Mouse (Mus musculus) stomach, embryonic 15.5 days (tissue): ENCODE measurements around the gene Vwa8. TPM values are rescaled to one million over a fixed set of nuclear protein-coding genes. Genes with fewer than 3 reads are reported as not detected.

Experiments
- ATAC-seq: fragments of 200-750 bp; cut with Nextera tagmentation; 2 replicates; pipeline ENCODE4 v1.8.0; 2017; ENCODE audit warnings: low read depth, moderate number of reproducible peaks, moderate TSS enrichment; ENCODE audit not compliant: insufficient read depth, low FRiP score
- H3K27ac ChIP-seq: fragments of 300-500 bp; sonication (generic); 2 replicates; pipeline ENCODE4 v1.5.1; 2015; ENCODE audit warnings: mild to moderate bottlenecking, inconsistent platforms
- H3K27me3 ChIP-seq: fragments of 300-500 bp; sonication (generic); replicated peaks from 2 replicates; pipeline ENCODE4 v1.6.1; 2015; ENCODE audit warnings: inconsistent platforms
- H3K36me3 ChIP-seq: fragments of 300-500 bp; sonication (generic); 2 replicates; pipeline ENCODE4 v1.6.1; 2015; ENCODE audit warnings: inconsistent platforms
- H3K4me1 ChIP-seq: fragments of 300-500 bp; sonication (generic); 2 replicates; pipeline ENCODE4 v1.6.1; 2015; ENCODE audit warnings: inconsistent platforms
- H3K4me2 ChIP-seq: fragments of 300-500 bp; sonication (generic); 2 replicates; pipeline ENCODE4 v1.6.1; 2015; ENCODE audit warnings: mild to moderate bottlenecking, inconsistent platforms
- H3K4me3 ChIP-seq: fragments of 300-500 bp; sonication (generic); replicated peaks from 2 replicates; pipeline ENCODE4 v1.5.1; 2015; ENCODE audit warnings: inconsistent platforms
- H3K9ac ChIP-seq: fragments of 300-500 bp; sonication (generic); 2 replicates; pipeline ENCODE4 v1.6.1; 2015; ENCODE audit warnings: inconsistent platforms
- H3K9me3 ChIP-seq: fragments of 300-500 bp; sonication (generic); 2 replicates; pipeline ENCODE4 v1.6.1; 2016; ENCODE audit warnings: inconsistent platforms
- WGBS: fragments of 180-500 bp; shearing (Covaris S2); methylation state at CpG from one replicate; pipeline ENCODE4 v1.1.7; 2015; 5-methylcytosine and 5-hydroxymethylcytosine counted together
- polyA plus RNA-seq: library from polyadenylated mRNA; unstranded; fragments of >200 nt; fragmentation: Nextera tagmentation; extraction: Ambion mirVana; gene quantifications from 2 replicates; pipeline ENCODE4 v1.2.1, GENCODE M21; 2015

The Vwa8 gene
- polyA plus RNA-seq, 1 experiment from 2014 or later = 11.0 TPM

DNA sequence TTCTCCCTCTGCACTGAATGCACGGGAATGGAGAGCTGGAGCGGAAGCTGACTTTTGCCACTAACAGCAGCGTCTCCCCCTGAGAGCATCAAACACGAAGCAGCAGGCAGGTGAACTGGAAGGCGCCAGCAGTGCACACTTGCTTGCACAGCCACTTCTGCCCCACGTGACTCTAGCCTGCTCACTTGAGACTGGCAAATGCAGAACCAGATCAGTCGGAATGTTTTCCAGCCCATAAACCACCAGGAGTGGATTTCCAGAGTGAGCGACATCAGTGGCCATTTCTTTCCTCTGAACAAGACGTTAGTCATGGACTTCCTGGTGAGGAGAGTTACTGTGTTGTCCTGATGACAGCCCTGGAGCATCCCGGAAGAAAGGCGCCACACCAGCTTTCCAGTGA lies 200.7 kb downstream of the Vwa8 start:
- WGBS = 80% methylated on average over 11 of the region's 11 CpGs
- Histone ChIP-seq H3K9ac (no peak overlapping the region), H3K27ac (no peak overlapping the region), H3K4me3 (no peak overlapping the region), H3K9me3 (no peaks in the 10 kb centered on the region), H3K27me3 (no peaks in the 10 kb centered on the region), H3K36me3 (no peaks in the 10 kb centered on the region), H3K4me2 (no peak overlapping the region), H3K4me1 (no peaks in the 10 kb centered on the region)
- no peak for ATAC-seq

DNA sequence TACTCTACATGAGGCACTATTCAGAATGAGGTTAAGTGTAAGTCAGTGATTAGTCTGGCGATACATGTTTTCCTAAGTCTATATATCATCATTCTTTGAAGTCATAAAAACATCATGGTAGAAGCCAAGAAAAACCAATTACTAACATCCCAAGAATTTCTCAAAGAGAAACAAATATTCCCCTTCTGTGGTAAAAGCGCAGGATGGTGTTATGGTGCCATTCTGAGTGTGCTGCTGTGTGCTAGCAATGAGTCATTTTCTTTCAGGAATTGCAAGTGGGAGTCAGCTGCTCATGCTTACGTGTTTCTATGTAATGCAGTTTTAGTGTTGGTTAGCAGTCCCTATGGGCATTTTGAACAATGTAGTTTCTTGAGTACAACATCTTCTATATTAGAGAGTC lies 216.8 kb downstream of the Vwa8 start:
- H3K9me3 ChIP-seq = no peaks in the 10 kb centered on the region
- H3K4me1 ChIP-seq = no peaks in the 10 kb centered on the region
- no peak overlapping the region for H3K4me3 ChIP-seq
- no peak overlapping the region for H3K9ac ChIP-seq
- no peak overlapping the region for H3K27ac ChIP-seq
- ATAC-seq = no peak
- H3K27me3 ChIP-seq = no peaks in the 10 kb centered on the region
- WGBS = 84% methylated on average over 3 of the region's 3 CpGs
- H3K4me2 ChIP-seq = no peak overlapping the region
- no peaks in the 10 kb centered on the region for H3K36me3 ChIP-seq

DNA sequence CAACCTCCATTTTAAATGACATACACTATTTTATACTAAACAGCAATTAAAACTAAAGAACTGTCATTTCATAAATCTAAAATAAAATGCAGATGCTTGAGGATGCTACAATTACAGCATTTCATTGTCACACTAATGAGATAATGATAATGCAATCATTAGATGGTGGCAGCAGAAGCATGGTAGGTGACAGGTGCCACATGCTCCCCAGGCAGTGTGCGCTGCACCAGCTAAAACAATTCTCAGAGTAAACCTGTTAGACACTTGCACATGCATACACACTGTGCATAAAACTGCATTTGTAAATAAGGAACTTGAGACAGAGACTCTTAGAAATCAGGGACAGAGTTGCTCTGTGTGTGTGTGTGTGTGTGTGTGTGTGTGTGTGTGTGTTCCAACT lies 220.7 kb downstream of the Vwa8 start:
- Histone ChIP-seq H3K27me3 (no peaks in the 10 kb centered on the region), H3K9ac (no peak overlapping the region), H3K4me2 (no peak overlapping the region), H3K36me3 (no peaks in the 10 kb centered on the region), H3K27ac (no peak overlapping the region), H3K9me3 (no peaks in the 10 kb centered on the region), H3K4me1 (no peaks in the 10 kb centered on the region), H3K4me3 (no peak overlapping the region)
- 85% methylated on average over 1 of the region's 1 CpGs for WGBS
- ATAC-seq = no peak

DNA sequence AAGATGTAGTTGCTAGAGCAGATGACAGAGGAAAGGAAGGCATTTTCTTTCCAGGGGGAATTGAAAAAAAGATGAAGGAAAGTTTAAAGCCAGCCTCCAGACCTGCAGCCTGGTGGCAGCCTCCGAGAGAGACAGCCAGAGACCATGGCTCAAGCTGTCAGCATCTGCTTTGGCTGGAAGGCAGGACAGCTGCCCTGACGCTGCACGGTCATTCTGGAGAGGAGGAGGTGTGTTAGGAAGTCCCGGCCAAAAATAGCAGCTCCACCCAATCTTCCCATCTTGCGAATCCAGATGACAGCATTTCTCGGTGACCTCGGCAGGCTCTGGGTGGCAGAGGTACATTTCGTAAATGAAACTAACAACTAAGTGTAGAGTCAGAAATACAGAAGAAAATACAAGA lies 225.9 kb downstream of the Vwa8 start:
- Histone ChIP-seq H3K4me2 (no peak overlapping the region), H3K27me3 (no peaks in the 10 kb centered on the region), H3K4me1 (0 out of 2 replicates have a peak, but pooled peaks cover 4% of the 10 kb centered on the region), H3K36me3 (no peaks in the 10 kb centered on the region), H3K27ac (no peak overlapping the region), H3K4me3 (no peak overlapping the region), H3K9ac (no peak overlapping the region), H3K9me3 (no peaks in the 10 kb centered on the region)
- no peak for ATAC-seq
- WGBS = 73% methylated on average over 8 of the region's 8 CpGs

DNA sequence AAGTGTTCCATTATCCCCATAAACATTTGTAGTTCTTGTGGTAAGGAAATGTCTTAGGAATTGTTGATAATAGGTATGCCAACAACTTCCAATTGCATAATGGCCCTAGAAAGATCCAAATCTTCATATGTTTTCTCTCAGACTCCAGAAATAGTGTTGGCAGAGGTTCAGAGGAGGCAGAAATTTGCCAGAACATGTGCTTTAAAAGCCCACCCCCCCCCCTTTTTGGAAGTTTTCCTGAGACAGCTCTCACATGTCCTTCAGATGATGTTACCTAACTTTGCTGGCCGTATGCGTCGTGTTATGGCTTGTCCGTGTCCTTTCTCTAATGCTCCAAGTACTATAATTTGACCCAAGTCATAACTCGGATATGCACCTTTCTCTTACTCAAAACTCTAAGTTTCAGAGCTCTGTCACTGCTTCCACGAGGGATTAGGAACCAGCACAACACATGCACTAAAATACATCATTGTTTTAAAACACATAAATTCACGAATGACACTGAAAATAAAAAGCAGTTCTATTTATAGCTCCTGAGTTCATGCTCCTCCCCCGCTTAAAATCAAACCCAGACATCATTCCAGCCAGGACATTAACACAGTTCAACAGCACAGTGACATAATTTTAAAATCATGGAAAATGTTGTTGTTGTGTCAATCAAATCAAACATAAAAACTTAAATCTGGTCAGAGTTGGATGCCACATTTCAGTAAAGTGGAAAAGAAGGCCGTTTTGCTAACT lies 227.9 kb downstream of the Vwa8 start:
- H3K27ac ChIP-seq = peak overlapping the region; percentile 33; the same call in 1 of the 2 replicates

DNA sequence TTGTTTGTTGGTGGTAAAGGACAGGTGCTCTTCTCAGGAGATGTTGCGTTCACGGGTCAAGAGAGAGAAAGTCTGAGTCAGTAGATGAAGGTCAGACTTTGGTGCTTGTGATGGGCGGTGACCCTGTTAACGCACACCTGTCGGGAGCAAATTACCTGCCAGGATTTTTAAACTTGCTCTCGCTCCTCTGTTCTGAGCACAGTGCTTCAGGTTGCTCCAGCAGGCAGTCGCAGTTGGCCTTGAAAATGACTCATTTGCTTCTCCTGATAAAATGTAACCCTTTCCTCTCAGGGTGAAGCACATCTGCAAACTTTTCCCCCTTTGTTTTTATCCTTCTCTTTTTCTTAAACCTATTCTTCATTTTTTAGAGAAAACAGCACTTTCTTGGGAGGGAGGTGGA lies 234.7 kb downstream of the Vwa8 start:
- H3K4me2 ChIP-seq = no peak overlapping the region
- 58% methylated on average over 7 of the region's 7 CpGs for WGBS
- H3K4me3 ChIP-seq = no peak overlapping the region
- ATAC-seq = 0 out of 2 replicates have a peak, but pooled peaks have one; percentile 31
- H3K27me3 ChIP-seq = no peaks in the 10 kb centered on the region
- no peaks in the 10 kb centered on the region for H3K9me3 ChIP-seq
- no peak overlapping the region for H3K27ac ChIP-seq
- H3K4me1 ChIP-seq = no peaks in the 10 kb centered on the region
- no peaks in the 10 kb centered on the region for H3K36me3 ChIP-seq
- H3K9ac ChIP-seq = no peak overlapping the region

More for the DNA sequence above, 227.9 kb downstream of the Vwa8 start:
- H3K9ac ChIP-seq = no peak overlapping the region
- WGBS = 48% methylated on average over 9 of the region's 9 CpGs
- H3K4me2 ChIP-seq = no peak overlapping the region
- 0 out of 2 replicates have a peak, but pooled peaks cover 4% of the 10 kb centered on the region for H3K4me1 ChIP-seq
- H3K27me3 ChIP-seq = no peaks in the 10 kb centered on the region
- H3K36me3 ChIP-seq = no peaks in the 10 kb centered on the region
- no peak overlapping the region for H3K4me3 ChIP-seq
- no peak; the same call in 1 of the 2 replicates for ATAC-seq
- H3K9me3 ChIP-seq = no peaks in the 10 kb centered on the region

DNA sequence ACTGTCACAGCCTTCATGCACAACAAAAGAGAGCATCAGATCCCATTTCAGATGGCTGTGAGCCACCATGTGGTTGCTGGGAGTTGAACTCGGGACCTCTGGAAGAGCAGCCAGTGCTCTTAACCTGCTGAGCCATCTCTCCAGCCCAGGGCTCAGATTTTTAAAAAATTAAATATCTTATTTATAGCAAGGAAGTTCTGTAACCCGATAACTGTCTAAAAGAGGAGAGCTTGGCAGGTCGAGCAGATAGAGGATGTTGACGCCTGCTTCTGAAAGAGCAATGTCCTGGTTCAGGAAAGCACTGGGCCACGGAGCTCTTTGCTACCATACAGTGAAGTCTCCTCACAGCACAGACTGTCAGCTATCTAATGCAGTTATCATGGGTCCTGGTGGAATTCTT lies 237.2 kb downstream of the Vwa8 start:
- Histone ChIP-seq H3K4me2 (no peak overlapping the region), H3K36me3 (no peaks in the 10 kb centered on the region), H3K9me3 (no peaks in the 10 kb centered on the region), H3K27me3 (no peaks in the 10 kb centered on the region), H3K4me3 (no peak overlapping the region), H3K9ac (no peak overlapping the region), H3K27ac (no peak overlapping the region), H3K4me1 (peaks cover 5% of the 10 kb centered on the region; the same call in 1 of the 2 replicates)
- WGBS = 89% methylated on average over 5 of the region's 5 CpGs
- ATAC-seq = no peak

DNA sequence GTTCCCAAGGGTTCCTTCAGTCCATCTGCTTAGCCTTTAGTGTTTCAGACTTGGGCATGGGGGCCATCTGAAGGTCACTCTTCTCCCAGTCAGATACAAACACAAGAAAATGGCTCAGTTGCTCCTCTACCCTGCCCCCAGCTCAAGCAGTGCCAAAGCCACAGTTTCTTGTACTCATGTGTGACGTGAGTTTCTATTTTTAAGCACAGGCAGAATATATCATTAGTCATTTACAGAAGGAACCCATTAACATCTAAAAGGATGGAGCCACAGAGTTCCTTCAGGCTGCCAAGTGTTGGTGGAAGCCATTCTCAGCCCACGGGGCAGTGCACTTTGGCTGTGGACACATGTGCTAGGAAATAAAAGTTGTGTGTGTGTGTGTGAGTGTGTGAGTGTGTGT lies 240.6 kb downstream of the Vwa8 start:
- Histone ChIP-seq H3K4me2 (no peak overlapping the region), H3K27ac (no peak overlapping the region), H3K4me1 (peaks cover 5% of the 10 kb centered on the region; the same call in 1 of the 2 replicates), H3K9ac (no peak overlapping the region), H3K27me3 (no peaks in the 10 kb centered on the region), H3K4me3 (no peak overlapping the region), H3K9me3 (no peaks in the 10 kb centered on the region), H3K36me3 (no peaks in the 10 kb centered on the region)
- 28% methylated on average over 2 of the region's 2 CpGs for WGBS
- peak; percentile 53; the same call in 1 of the 2 replicates for ATAC-seq

DNA sequence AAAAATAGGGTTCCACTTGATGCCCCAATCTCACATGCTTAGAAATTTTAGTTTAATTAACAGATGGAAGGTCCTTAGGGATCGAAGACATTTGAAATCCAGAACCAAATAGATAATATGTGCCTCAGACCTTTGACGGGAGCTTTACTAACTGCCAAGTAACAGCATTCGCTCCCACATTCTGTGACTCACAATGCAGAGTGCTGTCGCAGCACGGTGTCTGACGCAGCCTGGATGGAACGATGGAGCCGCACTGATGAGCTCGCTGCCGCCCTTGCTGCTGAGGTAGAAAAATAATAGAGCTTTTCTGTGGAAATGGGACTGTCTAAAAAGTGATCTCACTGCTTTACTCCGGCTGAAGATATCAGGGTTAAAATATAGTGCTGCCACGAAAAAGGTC lies 248.3 kb downstream of the Vwa8 start:
- H3K27ac ChIP-seq = no peak overlapping the region

DNA sequence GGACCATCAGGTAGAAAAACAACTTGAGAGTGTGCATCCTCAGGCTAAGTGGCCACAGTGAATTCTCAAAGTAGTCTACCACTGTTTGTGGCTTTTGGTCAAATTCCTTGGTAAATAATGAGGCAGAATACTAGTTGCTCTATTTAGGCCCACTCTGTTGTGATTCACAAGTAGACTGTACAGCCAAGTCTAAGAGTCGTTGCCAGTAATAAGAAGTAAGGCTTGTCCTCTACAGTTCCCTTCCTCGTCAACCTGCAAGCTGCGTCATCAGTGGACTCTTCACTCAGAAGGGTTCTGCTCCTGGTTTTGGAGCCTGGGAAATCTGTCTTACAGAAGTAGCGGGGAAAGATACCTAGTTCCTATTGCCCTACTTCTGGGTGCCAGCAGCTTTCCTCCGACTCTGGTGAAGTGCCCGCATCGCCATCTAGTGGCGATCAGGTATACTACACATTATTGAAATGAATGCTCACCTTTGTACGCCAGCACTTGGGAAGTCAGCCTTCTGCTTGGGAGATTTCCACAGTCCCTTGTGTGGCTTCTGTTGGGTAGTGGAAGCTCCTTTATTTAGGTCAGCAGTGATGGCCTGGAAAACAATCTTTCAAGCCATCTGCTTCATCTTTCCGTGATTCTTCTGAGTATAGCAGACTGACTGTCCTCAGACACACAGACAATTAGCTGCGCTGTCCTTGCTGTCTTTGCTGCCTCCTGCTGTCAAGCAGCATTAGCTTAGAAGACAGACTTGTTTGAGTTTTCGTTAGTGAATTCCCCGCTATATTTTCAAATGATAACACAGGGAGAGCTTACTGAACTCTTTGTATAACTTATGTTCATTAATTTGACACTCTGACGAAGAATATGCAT lies 258.0 kb downstream of the Vwa8 start:
- no peak overlapping the region for H3K27ac ChIP-seq
- H3K36me3 ChIP-seq = no peaks in the 10 kb centered on the region
- WGBS = 28% methylated on average over 14 of the region's 14 CpGs
- no peaks in the 10 kb centered on the region for H3K9me3 ChIP-seq
- H3K27me3 ChIP-seq = no peaks in the 10 kb centered on the region
- no peak overlapping the region for H3K9ac ChIP-seq
- no peak overlapping the region for H3K4me3 ChIP-seq
- no peak overlapping the region for H3K4me2 ChIP-seq
- no peaks in the 10 kb centered on the region for H3K4me1 ChIP-seq
- no peak for ATAC-seq

More for the DNA sequence above, 248.3 kb downstream of the Vwa8 start:
- WGBS = 90% methylated on average over 12 of the region's 12 CpGs
- no peaks in the 10 kb centered on the region for H3K9me3 ChIP-seq
- no peaks in the 10 kb centered on the region for H3K4me1 ChIP-seq
- H3K4me2 ChIP-seq = no peak overlapping the region
- no peaks in the 10 kb centered on the region for H3K27me3 ChIP-seq
- no peak overlapping the region for H3K9ac ChIP-seq
- H3K4me3 ChIP-seq = no peak overlapping the region
- no peaks in the 10 kb centered on the region for H3K36me3 ChIP-seq
- ATAC-seq = no peak

DNA sequence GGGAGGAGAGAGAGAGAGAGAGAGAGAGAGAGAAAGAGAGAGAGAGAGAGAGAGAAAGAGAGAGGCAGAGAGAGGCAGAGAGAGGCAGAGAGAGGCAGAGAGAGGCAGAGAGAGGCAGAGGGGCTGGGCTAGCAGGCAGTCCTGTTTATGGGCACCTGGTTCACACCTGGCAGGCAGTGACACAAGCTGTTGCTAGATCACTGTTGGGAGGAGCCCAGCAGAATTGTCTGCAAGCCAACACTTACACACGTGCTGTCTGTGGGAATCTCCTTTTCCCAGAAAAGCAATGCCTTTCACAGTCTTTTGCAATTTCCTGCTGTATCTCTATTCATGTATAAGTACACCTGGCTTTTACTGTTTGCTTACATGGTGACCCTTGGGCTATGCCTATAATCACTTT lies 260.5 kb downstream of the Vwa8 start:
- H3K4me1 ChIP-seq = peaks cover 5% of the 10 kb centered on the region; the same call in 1 of the 2 replicates
- H3K9ac ChIP-seq = no peak overlapping the region
- no peak overlapping the region for H3K4me3 ChIP-seq
- no peak overlapping the region for H3K27ac ChIP-seq
- no peak for ATAC-seq
- no peak overlapping the region for H3K4me2 ChIP-seq
- no peaks in the 10 kb centered on the region for H3K9me3 ChIP-seq
- 20% methylated on average over 1 of the region's 1 CpGs for WGBS
- H3K36me3 ChIP-seq = no peaks in the 10 kb centered on the region
- H3K27me3 ChIP-seq = no peaks in the 10 kb centered on the region

DNA sequence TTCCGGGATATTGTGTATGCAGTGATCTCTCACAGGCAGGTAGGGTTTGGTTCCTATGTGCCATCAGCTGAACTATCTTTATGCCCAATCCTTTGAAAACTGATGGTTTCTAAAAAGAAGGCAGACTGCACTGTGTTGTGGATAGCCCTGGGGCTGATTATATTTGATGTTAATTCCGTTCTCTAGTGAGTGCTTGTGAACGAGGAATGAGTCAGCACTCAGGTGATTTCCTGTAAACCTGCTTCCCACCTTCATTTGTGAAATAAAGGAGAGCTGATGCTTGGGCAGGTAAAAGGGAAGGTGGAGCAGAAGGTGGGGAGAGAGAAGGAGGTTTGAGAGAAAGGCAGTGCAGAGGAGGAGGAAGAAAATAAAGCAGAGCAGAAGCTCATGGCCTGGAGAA lies 261.2 kb downstream of the Vwa8 start:
- WGBS = 55% methylated on average over 3 of the region's 3 CpGs
- Histone ChIP-seq H3K27me3 (no peaks in the 10 kb centered on the region), H3K27ac (no peak overlapping the region), H3K9me3 (no peaks in the 10 kb centered on the region), H3K9ac (no peak overlapping the region), H3K4me1 (peaks cover 5% of the 10 kb centered on the region; the same call in 1 of the 2 replicates), H3K4me2 (no peak overlapping the region), H3K4me3 (no peak overlapping the region), H3K36me3 (no peaks in the 10 kb centered on the region)
- no peak for ATAC-seq
